Mouse (Mus musculus) MEL (cell line): Measurements from ENCODE around the gene Wdr26. TPM values are rescaled to one million over a fixed set of nuclear protein-coding genes. Genes with fewer than 3 reads are reported as not detected.

ENCODE experiments used
- DNase-seq: peaks from one replicate; pipeline ENCODE4 v3.0.0; 2011; ENCODE audit warnings: low read depth, low spot score
- H3K27ac ChIP-seq: 2 replicates; pipeline ENCODE4 v1.5.1; 2012; ENCODE audit warnings: low read depth, mild to moderate bottlenecking, control low read depth, low read length, moderate library complexity; ENCODE audit not compliant: control insufficient read depth
- H3K27me3 ChIP-seq, 2 experiments: fragments of 150-350 bp in 1 of 2; sonication (generic) in 1 of 2; 2 replicates each; pipeline ENCODE4 v1.6.1; 2012; ENCODE audit warnings: low read length in 2 of 2, mild to moderate bottlenecking in 2 of 2, improper control_type of control experiment in 1 of 2, moderate library complexity in 1 of 2; ENCODE audit not compliant: insufficient read depth in 2 of 2, control insufficient read depth in 1 of 2
- H3K36me3 ChIP-seq, 2 experiments: 2 replicates each; pipeline ENCODE4 v1.6.1; 2012 to 2014; ENCODE audit warnings: low read length in 2 of 2, improper control_type of control experiment in 1 of 2, inconsistent platforms in 1 of 2, mild to moderate bottlenecking in 1 of 2; ENCODE audit not compliant: insufficient read depth in 2 of 2, control insufficient read depth in 1 of 2
- H3K4me1 ChIP-seq, 2 experiments: fragments of 150-350 bp in 1 of 2; sonication (generic) in 1 of 2; 2 replicates each; pipeline ENCODE4 v1.6.1; 2012; ENCODE audit warnings: low read length in 2 of 2, improper control_type of control experiment in 1 of 2, mild to moderate bottlenecking in 1 of 2; ENCODE audit not compliant: insufficient read depth in 2 of 2, control insufficient read depth in 1 of 2
- H3K4me3 ChIP-seq, 2 experiments: fragments of 150-350 bp in 1 of 2; sonication (generic) in 1 of 2; 2 replicates each; pipeline ENCODE4 v1.5.1; 2012; ENCODE audit warnings: low read depth in 2 of 2, low read length in 2 of 2, mild to moderate bottlenecking in 2 of 2, moderate library complexity in 2 of 2, control low read depth in 1 of 2, improper control_type of control experiment in 1 of 2; ENCODE audit not compliant: control insufficient read depth in 1 of 2, insufficient read depth in 1 of 2
- H3K79me2 ChIP-seq: 2 replicates; pipeline ENCODE4 v1.6.1; 2012; ENCODE audit warnings: mild to moderate bottlenecking, low read length, moderate library complexity; ENCODE audit not compliant: control insufficient read depth, poor library complexity, insufficient read depth
- H3K9ac ChIP-seq: 2 replicates; pipeline ENCODE4 v1.6.1; 2012; ENCODE audit warnings: low read depth, mild to moderate bottlenecking, control low read depth, low read length, moderate library complexity; ENCODE audit not compliant: control insufficient read depth, poor library complexity, severe bottlenecking
- H3K9me3 ChIP-seq: fragments of 150-350 bp; sonication (generic); replicated peaks from 2 replicates; pipeline ENCODE4 v1.6.1; 2012; ENCODE audit warnings: mild to moderate bottlenecking, low read length, improper control_type of control experiment, moderate library complexity; ENCODE audit not compliant: insufficient read depth
- CTCF ChIP-seq, 3 experiments: IDR thresholded peaks in 2 of 3; conservative IDR thresholded peaks in 1 of 3; 2 replicates each; pipeline ENCODE4 v1.5.1; 2011 to 2012; ENCODE audit warnings: low read length in 3 of 3, low read depth in 2 of 3, mild to moderate bottlenecking in 2 of 3, improper control_type of control experiment in 1 of 3, inconsistent platforms in 1 of 3, mixed read lengths in 1 of 3, moderate library complexity in 1 of 3; ENCODE audit not compliant: control insufficient read depth in 1 of 3, insufficient read depth in 1 of 3, poor library complexity in 1 of 3, severe bottlenecking in 1 of 3
- E2F4 ChIP-seq: IDR thresholded peaks from 2 replicates; pipeline ENCODE4 v1.6.1; 2011; ENCODE audit warnings: low read depth, low read length, improper control_type of control experiment, borderline replicate concordance
- ELF1 ChIP-seq: IDR thresholded peaks from 2 replicates; pipeline ENCODE4 v1.6.1; 2014; ENCODE audit warnings: low read depth, mild to moderate bottlenecking, inconsistent platforms, low read length, improper control_type of control experiment, moderate library complexity
- EP300 ChIP-seq, 2 experiments: IDR thresholded peaks; 2 replicates each; pipeline ENCODE4 v1.6.1; 2011; ENCODE audit warnings: improper control_type of control experiment in 2 of 2, low read length in 2 of 2, low read depth in 1 of 2, mild to moderate bottlenecking in 1 of 2
- ETS1 ChIP-seq: IDR thresholded peaks from 2 replicates; pipeline ENCODE4 v1.6.1; 2012; ENCODE audit warnings: low read depth, mild to moderate bottlenecking, inconsistent platforms, low read length, improper control_type of control experiment, moderate library complexity
- GATA1 ChIP-seq: IDR thresholded peaks from 2 replicates; pipeline ENCODE4 v1.6.1; 2011; ENCODE audit warnings: low read depth, low read length, improper control_type of control experiment
- NELFE ChIP-seq: IDR thresholded peaks from 2 replicates; pipeline ENCODE4 v1.6.1; 2011; ENCODE audit warnings: low read depth, low read length, improper control_type of control experiment
- POLR2A ChIP-seq, 2 experiments: IDR thresholded peaks; 2 replicates each; pipeline ENCODE4 v1.6.1; 2011 to 2012; ENCODE audit warnings: low read length in 2 of 2, mild to moderate bottlenecking in 2 of 2, control low read depth in 1 of 2, improper control_type of control experiment in 1 of 2, low read depth in 1 of 2, moderate library complexity in 1 of 2; ENCODE audit not compliant: control insufficient read depth in 1 of 2, insufficient read depth in 1 of 2, poor library complexity in 1 of 2
- POLR2AphosphoS5 ChIP-seq: IDR thresholded peaks from 2 replicates; pipeline ENCODE4 v1.6.1; 2012; ENCODE audit warnings: low read depth, borderline replicate concordance, mild to moderate bottlenecking, inconsistent platforms, low read length, moderate library complexity, mixed read lengths
- RAD21 ChIP-seq: IDR thresholded peaks from 2 replicates; pipeline ENCODE4 v1.6.1; 2011; ENCODE audit warnings: mild to moderate bottlenecking, low read depth, low read length, improper control_type of control experiment
- RCOR1 ChIP-seq: IDR thresholded peaks from 2 replicates; pipeline ENCODE4 v1.6.1; 2012; ENCODE audit warnings: low read depth, mild to moderate bottlenecking, inconsistent platforms, low read length, improper control_type of control experiment
- TBP ChIP-seq: IDR thresholded peaks from 2 replicates; pipeline ENCODE4 v1.8.0; 2011; ENCODE audit warnings: low read depth, low read length, improper control_type of control experiment
- UBTF ChIP-seq: IDR thresholded peaks from 2 replicates; pipeline ENCODE4 v1.6.1; 2012; ENCODE audit warnings: low read depth, mild to moderate bottlenecking, inconsistent platforms, low read length, improper control_type of control experiment, moderate library complexity, borderline replicate concordance; ENCODE audit not compliant: insufficient read depth
- ZKSCAN1 ChIP-seq: IDR thresholded peaks from 2 replicates; pipeline ENCODE4 v1.6.1; 2012; ENCODE audit warnings: low read depth, mild to moderate bottlenecking, inconsistent platforms, low read length, improper control_type of control experiment, moderate library complexity
- ZMIZ1 ChIP-seq: IDR thresholded peaks from 2 replicates; pipeline ENCODE4 v1.6.1; 2012; ENCODE audit warnings: low read depth, mild to moderate bottlenecking, inconsistent platforms, low read length, improper control_type of control experiment, moderate library complexity
- polyA plus RNA-seq, 2 experiments: library from polyadenylated mRNA; stranded (reverse) in 1 of 2; unstranded in 1 of 2; fragments of >175 nt in 1 of 2; fragments of >200 nt in 1 of 2; gene quantifications; 2 replicates each; pipeline versions ENCODE4 v1.2.1 to v1.2.4; 2012; ENCODE audit warnings: low replicate concordance in 2 of 2, low read depth in 1 of 2; ENCODE audit not compliant: insufficient read length in 2 of 2, insufficient read depth in 1 of 2, missing spikeins in 1 of 2
- total RNA-seq: library from RNA; depleted of rRNA; stranded (reverse); fragments of 300-350 nt; gene quantifications from 2 replicates; pipeline ENCODE4 v1.2.3, GENCODE M21; 2012

Wdr26 gene
- total and polyA plus RNA-seq, 3 experiments = 21.6 to 35.1 TPM; not detected in 1

- no peaks in the 10 kb centered on the region for H3K27me3 ChIP-seq
- peak overlapping the region; percentile 62 for H3K27ac ChIP-seq
- H3K9ac ChIP-seq = no peak overlapping the region
- no peaks in the 10 kb centered on the region; the same call in 1 of the 2 replicates for H3K79me2 ChIP-seq
- peaks cover 16 to 42% of the 10 kb centered on the region in 2 experiments for H3K4me1 ChIP-seq
- 0 out of 2 replicates have a peak, but pooled peaks have one; percentile 15 for TF ChIP-seq ETS1
- TF ChIP-seq ELF1 = no peak
- 0 out of 4 replicates have a peak, but pooled peaks of 1 of the 2 experiments have one; percentile 20 for TF ChIP-seq EP300 (IDR thresholded peaks at IDR 0.05; ENCODE audit: low read depth in 1 of 2, low read length in 2 of 2)
- peak; percentile 57 for TF ChIP-seq GATA1
- TF ChIP-seq UBTF = no peak
- no peak for TF ChIP-seq ZKSCAN1
- no peak for TF ChIP-seq E2F4
- TF ChIP-seq ZMIZ1 = no peak
- no peak for TF ChIP-seq TBP
- no peak for TF ChIP-seq NELFE
- no peak for TF ChIP-seq CTCF (IDR thresholded peaks at IDR 0.05 in 2 of 3, conservative IDR thresholded peaks at IDR 0.05 in 1 of 3; ENCODE audit: control insufficient read depth in 1 of 3, insufficient read depth in 1 of 3, low read depth in 2 of 3, low read length in 3 of 3, poor library complexity in 1 of 3, severe bottlenecking in 1 of 3)
- no peak for TF ChIP-seq POLR2A (IDR thresholded peaks at IDR 0.05; ENCODE audit: control insufficient read depth in 1 of 2, insufficient read depth in 1 of 2, low read depth in 1 of 2, low read length in 2 of 2, poor library complexity in 1 of 2)
- TF ChIP-seq RAD21 = no peak
- H3K4me3 ChIP-seq = no peak overlapping the region
- no peak for DNase-seq
- H3K36me3 ChIP-seq = peaks cover 0 to 31% of the 10 kb centered on the region in 2 experiments; a peak in 2 of 4 replicates
- no peaks in the 10 kb centered on the region for H3K9me3 ChIP-seq
These were observed 48.0 kb upstream of the Wdr26 start for GRCm38 (mm10) chr1:181259626-181260410.

- Histone ChIP-seq H3K27ac (no peak overlapping the region), H3K4me3 (no peak overlapping the region), H3K36me3 (peaks cover 0 to 31% of the 10 kb centered on the region in 2 experiments; a peak in 2 of 4 replicates), H3K4me1 (peaks cover 16 to 46% of the 10 kb centered on the region in 2 experiments), H3K79me2 (no peaks in the 10 kb centered on the region; the same call in 1 of the 2 replicates), H3K9me3 (no peaks in the 10 kb centered on the region), H3K27me3 (no peaks in the 10 kb centered on the region), H3K9ac (no peak overlapping the region)
- TF ChIP-seq POLR2AphosphoS5 (no peak), RCOR1 (no peak), CTCF (IDR thresholded peaks at IDR 0.05 in 2 of 3, conservative IDR thresholded peaks at IDR 0.05 in 1 of 3; ENCODE audit: control insufficient read depth in 1 of 3, insufficient read depth in 1 of 3, low read depth in 2 of 3, low read length in 3 of 3, poor library complexity in 1 of 3, severe bottlenecking in 1 of 3) (peak in 1 of 3 experiments; percentile 17; a peak in 1 of 6 replicates)
- DNase-seq = no peak
These were observed 47.3 kb upstream of the Wdr26 start for GRCm38 (mm10) chr1:181259056-181259455.
